Mouse (Mus musculus) erythroblast, embryonic 14.5 days (primary cell): ENCODE results near the gene Vmn2r50. TPM values are rescaled to one million over a fixed set of nuclear protein-coding genes. Genes with fewer than 3 reads are reported as not detected.
"Not testable (repeated sequence)": the region's sequence is repeated elsewhere in the genome, so short reads cannot be mapped to it uniquely, and the experiment has no call there.

Experiments
- H3K27me3 ChIP-seq: 2 replicates; pipeline ENCODE4 v1.6.1; 2012; ENCODE audit warnings: inconsistent platforms; ENCODE audit not compliant: control insufficient read depth
- H3K36me3 ChIP-seq: 2 replicates; pipeline ENCODE4 v1.6.1; 2012; ENCODE audit warnings: mild to moderate bottlenecking, inconsistent platforms; ENCODE audit not compliant: control insufficient read depth
- H3K4me1 ChIP-seq: 2 replicates; pipeline ENCODE4 v1.6.1; 2012; ENCODE audit warnings: inconsistent platforms; ENCODE audit not compliant: control insufficient read depth
- H3K4me3 ChIP-seq: replicated peaks from 2 replicates; pipeline ENCODE3; 2012; ENCODE audit warnings: moderate library complexity, mild to moderate bottlenecking, inconsistent platforms
- H3K9me3 ChIP-seq: 2 replicates; pipeline ENCODE4 v1.6.1; 2012; ENCODE audit warnings: low read length, inconsistent platforms, mixed read lengths; ENCODE audit not compliant: control insufficient read depth
- polyA plus RNA-seq: library from polyadenylated mRNA; stranded (reverse); fragments of >175 nt; gene quantifications from 2 replicates; pipeline ENCODE4 v1.2.3, GENCODE M21; 2012

The Vmn2r50 gene
- not detected in 2 replicates for polyA plus RNA-seq

DNA sequence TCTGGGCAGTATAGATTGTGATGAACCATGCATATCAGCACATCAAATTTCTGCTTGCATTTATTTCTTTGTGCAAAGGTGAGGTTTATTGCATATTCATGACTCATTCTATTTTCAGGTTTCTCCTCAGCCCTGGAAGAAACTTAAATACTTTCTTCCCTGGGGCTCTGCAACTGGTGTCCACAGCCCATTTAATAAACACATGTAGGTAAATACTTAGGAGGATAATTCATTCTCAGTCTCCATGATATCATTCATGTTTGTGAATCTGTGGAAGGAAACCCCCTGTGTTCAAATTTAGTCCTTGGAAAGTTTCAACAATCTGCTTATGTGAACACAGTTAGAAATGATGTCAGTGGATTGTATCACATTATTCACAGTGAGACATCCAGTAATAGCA, at the start of gene Vmn2r50:
Vmn2r50 (minus strand) TSS at position 101 of the 400 bp plus-strand sequence.
- not testable (repeated sequence) for H3K27me3 ChIP-seq, H3K4me1 ChIP-seq, H3K4me3 ChIP-seq, H3K36me3 ChIP-seq, H3K9me3 ChIP-seq

DNA sequence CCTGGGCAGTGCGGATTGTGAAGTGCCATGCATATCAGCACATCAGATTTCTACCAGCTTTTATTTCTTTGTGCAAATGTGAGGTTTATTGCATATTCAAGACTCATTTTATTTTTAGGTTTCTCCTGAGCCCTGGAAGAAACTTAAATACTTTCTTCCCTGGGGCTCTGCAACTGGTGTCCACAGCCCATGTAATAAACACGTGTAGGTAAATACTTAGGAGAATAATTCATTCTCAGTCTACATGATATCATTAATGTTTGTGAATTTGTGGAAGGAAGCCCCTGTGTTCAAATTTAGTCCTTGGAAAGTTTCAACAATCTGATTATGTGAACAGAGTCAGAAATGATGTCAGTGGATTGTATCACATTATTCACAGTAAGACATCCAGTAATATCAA, 60.9 kb downstream of the Vmn2r50 start, which contains the start of gene Vmn2r49:
Vmn2r49 (minus strand) TSS at position 101 of the 400 bp plus-strand sequence.
- H3K4me1 ChIP-seq, H3K9me3 ChIP-seq, H3K36me3 ChIP-seq, H3K4me3 ChIP-seq, H3K27me3 ChIP-seq: not testable (repeated sequence)

Other genes with a start within 250 kb of the Vmn2r50 start
- not detected in 2 replicates for gene Vmn2r47, start 212.0 kb downstream of the Vmn2r50 start, polyA plus RNA-seq
- gene Vmn2r48, start 99.7 kb downstream of the Vmn2r50 start, polyA plus RNA-seq, result not detected in 2 replicates
- not detected in 2 replicates for gene Vmn2r49, start 61.0 kb downstream of the Vmn2r50 start, polyA plus RNA-seq
- not detected in 2 replicates for gene Vmn2r51, start 52.4 kb upstream of the Vmn2r50 start, polyA plus RNA-seq
- gene Vmn2r52, start 123.3 kb upstream of the Vmn2r50 start, polyA plus RNA-seq, result not detected in 2 replicates
- gene Vmn1r66, start 224.7 kb upstream of the Vmn2r50 start, polyA plus RNA-seq, result not detected in 2 replicates